Mouse (Mus musculus) heart, postnatal 0 days (tissue): Measurements from ENCODE around the gene Rnls. TPM values are rescaled to one million over a fixed set of nuclear protein-coding genes. Genes with fewer than 3 reads are reported as not detected.

Experiments
- ATAC-seq: fragments of 200-750 bp; cut with Nextera tagmentation; 2 replicates; pipeline ENCODE4 v1.8.0; 2017; ENCODE audit warnings: low read depth, moderate number of reproducible peaks, moderate library complexity; ENCODE audit not compliant: insufficient read depth
- DNase-seq: peaks from one replicate; pipeline ENCODE4 v3.0.0-alpha.2; 2016; ENCODE audit warnings: low spot score
- H3K27ac ChIP-seq: fragments of 300-500 bp; sonication (generic); 2 replicates; pipeline ENCODE4 v1.5.1; 2014; ENCODE audit warnings: low read depth, mild to moderate bottlenecking
- H3K27me3 ChIP-seq: fragments of 300-500 bp; sonication (generic); 2 replicates; pipeline ENCODE4 v1.6.1; 2014; ENCODE audit warnings: low read length, mixed read lengths; ENCODE audit not compliant: control insufficient read depth, insufficient read depth
- H3K36me3 ChIP-seq: fragments of 300-500 bp; sonication (generic); replicated peaks from 2 replicates; pipeline ENCODE4 v1.6.1; 2014; ENCODE audit warnings: low read length, mixed read lengths; ENCODE audit not compliant: control insufficient read depth, insufficient read depth
- H3K4me1 ChIP-seq: fragments of 300-500 bp; sonication (generic); 2 replicates; pipeline ENCODE4 v1.6.1; 2014; ENCODE audit warnings: antibody characterized with exemption; ENCODE audit not compliant: control insufficient read depth, insufficient read depth
- H3K4me2 ChIP-seq: fragments of 300-500 bp; sonication (generic); 2 replicates; pipeline ENCODE4 v1.6.1; 2014; ENCODE audit warnings: low read depth, mild to moderate bottlenecking, low read length, moderate library complexity
- H3K4me3 ChIP-seq: fragments of 300-500 bp; sonication (generic); 2 replicates; pipeline ENCODE4 v1.5.1; 2014; ENCODE audit warnings: low read depth, low read length
- H3K9ac ChIP-seq: fragments of 300-500 bp; sonication (generic); replicated peaks from 2 replicates; pipeline ENCODE4 v1.6.1; 2014; ENCODE audit warnings: low read depth, low read length, mixed read lengths
- H3K9me3 ChIP-seq: fragments of 300-500 bp; sonication (generic); replicated peaks from 2 replicates; pipeline ENCODE4 v1.6.1; 2016; ENCODE audit warnings: low read length; ENCODE audit not compliant: control insufficient read depth
- CTCF ChIP-seq: IDR thresholded peaks from 2 replicates; pipeline ENCODE4 v1.5.1; 2016; ENCODE audit warnings: antibody characterized with exemption, control low read depth, low read depth
- EP300 ChIP-seq: IDR thresholded peaks from 2 replicates; pipeline ENCODE4 v1.6.1; 2016; ENCODE audit warnings: antibody characterized with exemption, low read depth
- WGBS: fragments of 180-500 bp; shearing (Covaris S2); extraction: QIAGEN DNeasy Blood & Tissue Kit; methylation state at CpG from one replicate; pipeline ENCODE4 v1.1.7; 2014; 5-methylcytosine and 5-hydroxymethylcytosine counted together
- polyA plus RNA-seq: library from polyadenylated mRNA; unstranded; fragments of >200 nt; fragmentation: Nextera tagmentation; extraction: Ambion mirVana; gene quantifications from 2 replicates; pipeline ENCODE4 v1.2.1, GENCODE M21; 2015
- total RNA-seq: library from RNA; depleted of rRNA; stranded (reverse); fragments of >200 nt; gene quantifications from 2 replicates; pipeline ENCODE4 v1.2.3, GENCODE M21; 2014; ENCODE audit warnings: low replicate concordance

Gene Rnls
- total and polyA plus RNA-seq, 2 experiments from 2014 or later, result 8.0 to 16.4 TPM

- no peak overlapping the region; the same call in 1 of the 2 replicates for H3K4me2 ChIP-seq
- H3K4me3 ChIP-seq, result no peak overlapping the region
- no peaks in the 10 kb centered on the region for H3K36me3 ChIP-seq
- ATAC-seq (no peak), DNase-seq (no peak)
- no peak for TF ChIP-seq CTCF
- TF ChIP-seq EP300, result no peak
- H3K4me1 ChIP-seq, result peaks cover 6% of the 10 kb centered on the region; the same call in 1 of the 2 replicates
- no peaks in the 10 kb centered on the region for H3K9me3 ChIP-seq
- H3K27ac ChIP-seq, result no peak overlapping the region
- no peaks in the 10 kb centered on the region for H3K27me3 ChIP-seq
- H3K9ac ChIP-seq, result no peak overlapping the region
- WGBS, result 67% methylated on average over 13 of the region's 13 CpGs
Observed at GRCm38 (mm10) chr19:33101093-33102007, 290.7 kb downstream of the Rnls start.

GRCm38 (mm10) chr19:33100598-33100997 is 291.5 kb downstream of the Rnls start:
- Histone ChIP-seq H3K9ac (no peak overlapping the region), H3K27ac (no peak overlapping the region), H3K4me2 (no peak overlapping the region), H3K36me3 (no peaks in the 10 kb centered on the region), H3K27me3 (no peaks in the 10 kb centered on the region), H3K4me3 (no peak overlapping the region), H3K4me1 (peaks cover 6% of the 10 kb centered on the region; the same call in 1 of the 2 replicates), H3K9me3 (no peaks in the 10 kb centered on the region)
- ATAC-seq (no peak), DNase-seq (no peak)
- WGBS, result 80% methylated on average over 3 of the region's 3 CpGs
- no peak for TF ChIP-seq CTCF
- no peak for TF ChIP-seq EP300

- Histone ChIP-seq H3K4me1 (peaks cover 6% of the 10 kb centered on the region; the same call in 1 of the 2 replicates), H3K4me3 (no peak overlapping the region), H3K36me3 (no peaks in the 10 kb centered on the region), H3K27ac (no peak overlapping the region), H3K9me3 (no peaks in the 10 kb centered on the region), H3K27me3 (no peaks in the 10 kb centered on the region), H3K9ac (no peak overlapping the region), H3K4me2 (no peak overlapping the region)
- DNase-seq, result no peak
- peak; percentile 49; the same call in 1 of the 2 replicates for ATAC-seq
- 25% methylated on average over 4 of the region's 4 CpGs for WGBS
- no peak for TF ChIP-seq EP300
- no peak for TF ChIP-seq CTCF
Observed at GRCm38 (mm10) chr19:33100031-33100430, 292.1 kb downstream of the Rnls start.

- Histone ChIP-seq H3K27ac (no peak overlapping the region), H3K9ac (no peak overlapping the region), H3K9me3 (no peaks in the 10 kb centered on the region), H3K4me1 (peaks cover 6% of the 10 kb centered on the region; the same call in 1 of the 2 replicates), H3K4me3 (no peak overlapping the region), H3K36me3 (no peaks in the 10 kb centered on the region), H3K4me2 (no peak overlapping the region), H3K27me3 (no peaks in the 10 kb centered on the region)
- TF ChIP-seq EP300, result no peak
- no peak for TF ChIP-seq CTCF
- DNase-seq, result no peak
- 72% methylated on average over 9 of the region's 9 CpGs for WGBS
- no peak for ATAC-seq
Observed at GRCm38 (mm10) chr19:33099201-33099788, 292.8 kb downstream of the Rnls start.

GRCm38 (mm10) chr19:33097691-33098090 is 294.4 kb downstream of the Rnls start:
- H3K27me3 ChIP-seq, result no peaks in the 10 kb centered on the region
- no peak for DNase-seq
- H3K4me1 ChIP-seq, result peaks cover 6% of the 10 kb centered on the region; the same call in 1 of the 2 replicates
- H3K4me3 ChIP-seq, result no peak overlapping the region
- 73% methylated on average over 3 of the region's 3 CpGs for WGBS
- ATAC-seq, result no peak
- no peak for TF ChIP-seq EP300
- no peak for TF ChIP-seq CTCF
- no peak overlapping the region for H3K9ac ChIP-seq
- H3K9me3 ChIP-seq, result no peaks in the 10 kb centered on the region
- H3K27ac ChIP-seq, result no peak overlapping the region
- H3K36me3 ChIP-seq, result no peaks in the 10 kb centered on the region
- H3K4me2 ChIP-seq, result no peak overlapping the region
